Mouse (Mus musculus): ENCODE results near the gene Rnf182.

- TF ChIP-seq CTCF (conservative IDR thresholded peaks at IDR 0.05; ENCODE audit: insufficient read depth, insufficient read length, low read depth, low read length) (no peak), POLR2A (IDR thresholded peaks at IDR 0.05; ENCODE audit: low read depth, low read length) (no peak)
These were observed 69.0 kb downstream of the Rnf182 start for GRCm38 (mm10) chr13:43684499-43684994.

Data from kidney, adult 2 months (tissue).